Mouse (Mus musculus) limb, embryonic 12.5 days (tissue): Measurements from ENCODE around the gene Serpina3a. TPM values are rescaled to one million over a fixed set of nuclear protein-coding genes. Genes with fewer than 3 reads are reported as not detected.

Source experiments
- ATAC-seq: fragments of 200-750 bp; cut with Nextera tagmentation; 2 replicates; pipeline ENCODE4 v1.8.0; 2017; ENCODE audit warnings: low read depth, moderate TSS enrichment; ENCODE audit not compliant: insufficient number of reproducible peaks, insufficient read depth, low FRiP score, low TSS enrichment
- H3K27ac ChIP-seq: fragments of 300-500 bp; sonication (generic); 2 replicates; pipeline ENCODE4 v1.5.1; 2016; ENCODE audit warnings: mild to moderate bottlenecking, moderate library complexity
- H3K27me3 ChIP-seq: fragments of 300-500 bp; sonication (generic); 2 replicates; pipeline ENCODE4 v1.6.1; 2016; ENCODE audit warnings: mild to moderate bottlenecking, moderate library complexity
- H3K36me3 ChIP-seq: fragments of 300-500 bp; sonication (generic); 2 replicates; pipeline ENCODE4 v1.6.1; 2016; ENCODE audit warnings: mild to moderate bottlenecking, moderate library complexity
- H3K4me1 ChIP-seq: fragments of 300-500 bp; sonication (generic); replicated peaks from 2 replicates; pipeline ENCODE4 v1.6.1; 2016
- H3K4me2 ChIP-seq: fragments of 300-500 bp; sonication (generic); 2 replicates; pipeline ENCODE4 v1.6.1; 2016; ENCODE audit warnings: mild to moderate bottlenecking, moderate library complexity
- H3K4me3 ChIP-seq: fragments of 300-500 bp; sonication (generic); replicated peaks from 2 replicates; pipeline ENCODE4 v1.5.1; 2016; ENCODE audit warnings: mild to moderate bottlenecking
- H3K9ac ChIP-seq: fragments of 300-500 bp; sonication (generic); replicated peaks from 2 replicates; pipeline ENCODE4 v1.6.1; 2016; ENCODE audit warnings: mild to moderate bottlenecking, moderate library complexity
- H3K9me3 ChIP-seq: fragments of 300-500 bp; sonication (generic); 2 replicates; pipeline ENCODE4 v1.6.1; 2016; ENCODE audit warnings: mild to moderate bottlenecking, moderate library complexity
- whole genome bisulfite sequencing: fragments of 180-500 bp; shearing (Covaris S2); methylation state at CpG from one replicate; pipeline ENCODE4 v1.1.7; 2016; 5-methylcytosine and 5-hydroxymethylcytosine counted together
- polyA plus RNA-seq: library from polyadenylated mRNA; unstranded; fragments of >200 nt; fragmentation: Nextera tagmentation; extraction: Ambion mirVana; gene quantifications from 2 replicates; pipeline ENCODE4 v1.2.1, GENCODE M21; 2016

Serpina3a gene
- polyA plus RNA-seq, 1 experiment from 2014 or later, result not detected

GRCm38 (mm10) chr12:104143286-104143685 is 30.8 kb downstream of the Serpina3a start:
- no peaks in the 10 kb centered on the region for H3K9me3 ChIP-seq
- no peaks in the 10 kb centered on the region for H3K36me3 ChIP-seq
- no peaks in the 10 kb centered on the region for H3K27me3 ChIP-seq
- ATAC-seq, result no peak
- H3K4me3 ChIP-seq, result no peak overlapping the region
- no peak overlapping the region for H3K27ac ChIP-seq
- 58% methylated on average over 1 of the region's 1 CpGs for WGBS
- no peaks in the 10 kb centered on the region for H3K4me1 ChIP-seq
- no peak overlapping the region for H3K4me2 ChIP-seq
- no peak overlapping the region for H3K9ac ChIP-seq

GRCm38 (mm10) chr12:104145571-104145970 is 33.0 kb downstream of the Serpina3a start:
- Histone ChIP-seq H3K4me1 (no peaks in the 10 kb centered on the region), H3K27me3 (no peaks in the 10 kb centered on the region), H3K36me3 (no peaks in the 10 kb centered on the region), H3K27ac (no peak overlapping the region), H3K4me3 (no peak overlapping the region), H3K4me2 (no peak overlapping the region), H3K9ac (no peak overlapping the region), H3K9me3 (no peaks in the 10 kb centered on the region)
- 84% methylated on average over 2 of the region's 2 CpGs for WGBS
- no peak for ATAC-seq

- Histone ChIP-seq H3K27me3 (no peaks in the 10 kb centered on the region), H3K9ac (no peak overlapping the region), H3K27ac (no peak overlapping the region), H3K9me3 (no peaks in the 10 kb centered on the region), H3K4me2 (no peak overlapping the region), H3K4me3 (no peak overlapping the region), H3K4me1 (no peaks in the 10 kb centered on the region), H3K36me3 (no peaks in the 10 kb centered on the region)
- WGBS, result 82% methylated on average over 2 of the region's 2 CpGs
- ATAC-seq, result no peak
Observed at GRCm38 (mm10) chr12:104151989-104152388, 39.5 kb downstream of the Serpina3a start.

- Histone ChIP-seq H3K4me1 (no peaks in the 10 kb centered on the region), H3K9ac (no peak overlapping the region), H3K27me3 (no peaks in the 10 kb centered on the region), H3K36me3 (no peaks in the 10 kb centered on the region), H3K4me2 (no peak overlapping the region), H3K4me3 (no peak overlapping the region), H3K9me3 (no peaks in the 10 kb centered on the region), H3K27ac (no peak overlapping the region)
- ATAC-seq, result no peak
- WGBS, result 77% methylated on average over 3 of the region's 3 CpGs
Observed at GRCm38 (mm10) chr12:104153041-104153645, 40.6 kb downstream of the Serpina3a start.

- Histone ChIP-seq H3K27me3 (no peaks in the 10 kb centered on the region), H3K9me3 (no peaks in the 10 kb centered on the region), H3K36me3 (no peaks in the 10 kb centered on the region), H3K4me3 (no peak within 1 kb of the TSS), H3K4me1 (no peaks in the 10 kb centered on the region), H3K4me2 (no peak within 1 kb of the TSS), H3K27ac (no peak within 1 kb of the TSS), H3K9ac (no peak within 1 kb of the TSS)
- ATAC-seq, result no peak
- 85% methylated on average over 2 of the region's 2 CpGs for WGBS
Observed at GRCm38 (mm10) chr12:104153656-104154055, 41.1 kb downstream of the Serpina3a start, which contains the start of gene Serpina3c. TSS of gene Serpina3c (minus strand) at chr12:104153870.

Other genes with a start within 250 kb of the Serpina3a start
- not detected in 2 replicates for gene Serpina1a, start 249.2 kb upstream of the Serpina3a start, polyA plus RNA-seq
- not detected in 2 replicates for gene Serpina1c, start 207.8 kb upstream of the Serpina3a start, polyA plus RNA-seq
- not detected in 2 replicates for gene Serpina1e, start 153.7 kb upstream of the Serpina3a start, polyA plus RNA-seq
- gene Serpina11, start 122.8 kb upstream of the Serpina3a start, polyA plus RNA-seq, result not detected in 2 replicates
- not detected in 2 replicates for gene Serpina9, start 99.0 kb upstream of the Serpina3a start, polyA plus RNA-seq
- not detected in 2 replicates for gene Serpina12, start 68.3 kb upstream of the Serpina3a start, polyA plus RNA-seq
- gene Serpina5, start 11.6 kb upstream of the Serpina3a start, polyA plus RNA-seq, result not detected in 2 replicates
- not detected in 2 replicates for gene Serpina3b, start 15.3 kb downstream of the Serpina3a start, polyA plus RNA-seq
- not detected in 2 replicates for gene Serpina3c, start 41.1 kb downstream of the Serpina3a start, polyA plus RNA-seq
- not detected in 2 replicates for gene Serpina3f, start 101.8 kb downstream of the Serpina3a start, polyA plus RNA-seq
- gene Serpina3g, start 123.5 kb downstream of the Serpina3a start, polyA plus RNA-seq, result 0.26 and 0.42 TPM in 2 replicates
- 0.15 and 0.21 TPM in 2 replicates for gene Serpina3i, start 150.4 kb downstream of the Serpina3a start, polyA plus RNA-seq
- not detected in 2 replicates for gene Serpina3j, start 201.8 kb downstream of the Serpina3a start, polyA plus RNA-seq
- not detected in 2 replicates for gene Serpina3k, start 225.8 kb downstream of the Serpina3a start, polyA plus RNA-seq
- gene Serpina3m, start 225.8 kb downstream of the Serpina3a start, polyA plus RNA-seq, result not detected in 2 replicates